Mouse (Mus musculus) brain, embryonic 14.5 days (tissue): Measurements from ENCODE around the gene Cyp2c50.
"Not testable (repeated sequence)": the region's sequence is repeated elsewhere in the genome, so short reads cannot be mapped to it uniquely, and the experiment has no call there.

ENCODE experiments used
- CTCF ChIP-seq: fragments of 200-500 bp; IDR thresholded peaks from 2 replicates; pipeline ENCODE4 v1.5.1; 2012; ENCODE audit warnings: inconsistent platforms, mild to moderate bottlenecking, moderate library complexity, borderline replicate concordance; ENCODE audit not compliant: insufficient read depth, insufficient read length; ENCODE audit errors: extremely low read depth
- POLR2A ChIP-seq: fragments of 200-500 bp; IDR thresholded peaks from 2 replicates; pipeline ENCODE4 v1.6.1; 2012; ENCODE audit warnings: mild to moderate bottlenecking, inconsistent platforms, borderline replicate concordance; ENCODE audit not compliant: poor library complexity, insufficient read depth, insufficient read length, severe bottlenecking; ENCODE audit errors: extremely low read depth

- not testable (repeated sequence) for TF ChIP-seq POLR2A, CTCF
These were observed 37.5 kb downstream of the Cyp2c50 start for GRCm38 (mm10) chr19:40126996-40127395.
